Mouse (Mus musculus) CD4-positive, CD25-positive, alpha-beta regulatory T cell (primary cell): Measurements from ENCODE around the gene Dact3. TPM values are rescaled to one million over a fixed set of nuclear protein-coding genes. Genes with fewer than 3 reads are reported as not detected.

Experiments
- polyA plus RNA-seq: library from polyadenylated mRNA; unstranded; fragments of 100-300 nt; shearing (Covaris generic); gene quantifications from one replicate; pipeline ENCODE4 v1.2.1, GENCODE M21; 2017

The Dact3 gene
- polyA plus RNA-seq, result 0.12 TPM

DNA sequence AGATGAGACGGTGACA is at the start of gene Dact3:
TSS of gene Dact3 (plus strand) at position 8 of the 16 bp plus-strand sequence.

DNA sequence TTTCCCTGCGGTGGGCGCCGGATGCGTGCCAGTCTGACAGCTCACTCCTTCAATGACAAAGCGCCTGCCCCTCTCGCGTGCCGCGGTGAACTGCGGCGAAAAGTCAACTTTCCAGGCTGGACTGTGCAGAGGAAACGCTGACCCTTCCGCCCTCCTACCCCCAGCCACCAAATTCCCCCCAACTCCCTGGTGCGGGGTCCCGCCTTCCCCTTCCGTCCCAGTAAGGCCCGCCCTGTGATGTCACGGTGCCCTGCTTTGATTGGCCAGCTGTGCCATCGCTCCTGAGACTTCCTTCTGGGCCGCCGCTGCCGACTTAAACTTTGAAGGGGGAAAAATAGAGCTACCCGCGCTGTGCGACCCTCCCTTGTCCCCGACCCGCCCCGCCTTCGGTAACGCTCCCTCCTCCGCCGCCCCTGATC is 32.5 kb upstream of the Dact3 start, which contains the start of gene Prkd2:
TSS of gene Prkd2 (plus strand) at position 258 of the 419 bp plus-strand sequence.

DNA sequence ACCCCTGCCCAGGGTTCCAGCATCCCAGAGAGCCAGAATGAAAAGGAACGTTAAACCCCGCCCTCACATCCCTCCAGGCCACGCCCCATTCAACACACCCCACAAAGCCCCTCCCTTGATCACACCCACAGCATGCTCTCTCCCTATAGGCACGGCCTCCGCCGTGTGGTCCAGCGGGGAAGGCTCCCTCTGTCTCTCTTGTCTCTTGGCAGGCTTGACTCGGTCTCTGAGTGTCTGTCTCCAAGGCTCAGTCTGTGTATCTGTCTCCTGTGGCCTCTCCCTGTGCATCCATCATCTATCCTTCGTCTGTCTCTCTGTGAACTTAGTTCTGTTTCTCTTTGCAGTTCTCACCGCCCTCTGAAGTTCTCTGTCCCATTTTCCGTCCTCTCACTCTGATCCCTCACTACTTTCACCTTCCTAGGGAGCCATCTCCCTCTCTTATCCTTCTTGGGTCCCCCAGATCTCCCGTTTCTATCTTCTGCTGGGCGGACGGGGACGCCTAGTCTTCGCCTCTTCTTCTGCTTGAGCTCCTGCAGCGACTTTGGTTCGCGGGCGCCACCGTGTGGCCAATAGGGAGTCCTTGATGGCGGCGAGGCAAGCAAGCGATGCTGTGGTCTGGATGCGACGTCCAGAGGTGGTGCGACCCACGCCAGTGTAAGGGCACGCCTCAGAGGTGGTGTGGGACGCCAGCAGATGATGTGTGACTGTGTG is 16.7 kb downstream of the Dact3 start, which contains the start of gene Gng8:
TSS of gene Gng8 (plus strand) at position 146 of the 711 bp plus-strand sequence.

DNA sequence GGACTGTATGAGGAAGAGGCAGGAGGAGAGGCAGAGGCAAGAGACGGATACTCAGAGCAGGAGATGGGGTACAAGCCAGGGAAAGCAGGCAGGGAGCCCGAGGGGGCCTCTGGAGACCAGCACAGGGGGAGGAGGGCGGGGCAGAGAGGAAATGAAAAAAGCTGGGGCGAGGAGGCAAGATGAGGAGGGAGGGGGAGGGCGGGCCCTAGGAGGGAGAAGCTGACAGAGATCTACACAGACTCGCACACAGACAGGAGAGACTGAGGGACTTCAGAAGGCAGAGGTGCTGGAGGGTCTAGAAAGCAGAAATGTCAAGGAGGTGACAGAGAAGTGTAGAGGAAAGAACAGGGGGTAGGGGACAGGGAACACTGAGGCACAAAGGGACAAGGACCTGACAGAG is 31.2 kb downstream of the Dact3 start, which contains the start of gene Ptgir:
TSS of gene Ptgir (plus strand) at position 210 of the 400 bp plus-strand sequence.

DNA sequence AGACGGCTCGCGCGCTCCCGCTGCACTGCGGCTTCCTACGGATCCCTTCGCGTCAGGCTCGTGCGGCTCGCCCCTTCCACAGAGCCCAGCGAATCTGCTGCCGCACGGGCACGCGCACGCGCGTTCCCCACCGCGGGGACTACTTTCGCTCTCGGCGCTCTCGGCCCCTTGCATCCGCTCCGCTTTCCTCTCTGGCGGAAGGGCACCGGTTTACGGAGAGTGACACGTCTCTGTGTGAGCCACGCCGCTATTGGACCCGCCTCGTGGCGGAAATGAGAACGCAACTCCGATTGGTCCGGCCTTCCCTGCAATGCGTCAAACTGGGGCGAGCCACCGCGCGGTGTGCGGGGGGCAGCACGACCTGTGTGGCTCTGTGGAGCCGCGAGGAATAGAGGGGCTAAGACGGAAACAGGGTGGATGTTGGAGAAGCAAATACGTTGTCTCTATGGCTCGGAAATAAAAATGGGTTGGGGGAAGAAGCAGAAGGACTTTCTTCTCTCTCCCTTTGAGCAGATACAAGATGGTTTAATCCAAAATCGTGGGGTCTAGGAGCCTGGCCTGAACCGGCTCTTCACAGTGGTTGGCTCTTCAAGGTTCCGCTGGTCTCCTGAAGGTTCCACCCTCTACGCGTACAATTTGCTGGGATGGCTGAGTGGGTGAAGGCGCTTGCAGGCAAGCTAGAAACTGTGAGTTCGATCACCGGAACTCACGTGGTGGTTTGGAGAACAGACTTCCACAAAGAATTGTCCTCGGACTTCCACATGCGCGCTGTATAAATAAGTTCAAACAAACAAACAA is 49.1 kb downstream of the Dact3 start, which contains the start of gene Calm3:
TSS of gene Calm3 (minus strand) at position 78 of the 798 bp plus-strand sequence.

Other genes with a start within 250 kb of the Dact3 start
- gene Ceacam15, start 199.6 kb upstream of the Dact3 start, polyA plus RNA-seq, result 1.1 TPM
- not detected for gene Ceacam9, start 153.4 kb upstream of the Dact3 start, polyA plus RNA-seq
- gene Ap2s1, start 136.9 kb upstream of the Dact3 start, polyA plus RNA-seq, result 195 TPM
- 349 TPM for gene Slc1a5, start 94.0 kb upstream of the Dact3 start, polyA plus RNA-seq
- gene Strn4, start 59.4 kb upstream of the Dact3 start, polyA plus RNA-seq, result 84.7 TPM
- gene Fkrp, start 58.6 kb upstream of the Dact3 start, polyA plus RNA-seq, result 25.6 TPM
- 220 TPM for gene Prkd2, start 32.4 kb upstream of the Dact3 start, polyA plus RNA-seq
- not detected for gene Gng8, start 16.5 kb downstream of the Dact3 start, polyA plus RNA-seq
- 10.5 TPM for gene Ptgir, start 31.2 kb downstream of the Dact3 start, polyA plus RNA-seq
- gene Calm3, start 48.8 kb downstream of the Dact3 start, polyA plus RNA-seq, result 135 TPM
- not detected for gene Pnmal2, start 69.4 kb downstream of the Dact3 start, polyA plus RNA-seq
- gene Pnmal1, start 84.4 kb downstream of the Dact3 start, polyA plus RNA-seq, result not detected
- 3.3 TPM for gene Gm42372, start 107.8 kb downstream of the Dact3 start, polyA plus RNA-seq
- 0.13 TPM for gene Ccdc8, start 117.4 kb downstream of the Dact3 start, polyA plus RNA-seq
- 136 TPM for gene Ppp5c, start 152.6 kb downstream of the Dact3 start, polyA plus RNA-seq
- gene Hif3a, start 187.1 kb downstream of the Dact3 start, polyA plus RNA-seq, result 0.71 TPM
- 0.68 TPM for gene Psg16, start 198.7 kb downstream of the Dact3 start, polyA plus RNA-seq